Mouse (Mus musculus) stomach, embryonic 16.5 days (tissue): ENCODE results near the gene Unc93b1. TPM values are rescaled to one million over a fixed set of nuclear protein-coding genes. Genes with fewer than 3 reads are reported as not detected.
A peak's percentile ranks its signal among the peaks of the same experiment; 100 is the strongest.
"Not testable (repeated sequence)": the region's sequence is repeated elsewhere in the genome, so short reads cannot be mapped to it uniquely, and the experiment has no call there.

Source experiments
- ATAC-seq: fragments of 200-750 bp; cut with Nextera tagmentation; 2 replicates; pipeline ENCODE4 v1.8.0; 2017; ENCODE audit warnings: moderate number of reproducible peaks, moderate TSS enrichment; ENCODE audit not compliant: insufficient read depth, low FRiP score
- H3K27ac ChIP-seq: fragments of 300-500 bp; sonication (generic); 2 replicates; pipeline ENCODE4 v1.5.1; 2014; ENCODE audit warnings: low read length
- H3K27me3 ChIP-seq: fragments of 300-500 bp; sonication (generic); 2 replicates; pipeline ENCODE4 v1.6.1; 2014; ENCODE audit warnings: low read length, control low read depth, mixed read lengths; ENCODE audit not compliant: control insufficient read depth, insufficient read depth
- H3K36me3 ChIP-seq: fragments of 300-500 bp; sonication (generic); 2 replicates; pipeline ENCODE4 v1.6.1; 2014; ENCODE audit warnings: low read length; ENCODE audit not compliant: control insufficient read depth, insufficient read depth
- H3K4me1 ChIP-seq: fragments of 300-500 bp; sonication (generic); 2 replicates; pipeline ENCODE4 v1.6.1; 2014; ENCODE audit warnings: low read length, control low read depth, mixed read lengths; ENCODE audit not compliant: control insufficient read depth, insufficient read depth
- H3K4me2 ChIP-seq: fragments of 300-500 bp; sonication (generic); 2 replicates; pipeline ENCODE4 v1.6.1; 2014; ENCODE audit warnings: low read depth, low read length, mixed read lengths
- H3K4me3 ChIP-seq: fragments of 300-500 bp; sonication (generic); replicated peaks from 2 replicates; pipeline ENCODE4 v1.5.1; 2014; ENCODE audit warnings: mild to moderate bottlenecking, low read length
- H3K9ac ChIP-seq: fragments of 300-500 bp; sonication (generic); 2 replicates; pipeline ENCODE4 v1.6.1; 2014; ENCODE audit warnings: low read length
- H3K9me3 ChIP-seq: fragments of 300-500 bp; sonication (generic); replicated peaks from 2 replicates; pipeline ENCODE4 v1.6.1; 2016; ENCODE audit warnings: low read length, control low read depth; ENCODE audit not compliant: control insufficient read depth
- WGBS: fragments of 180-500 bp; shearing (Covaris S2); extraction: QIAGEN DNeasy Blood & Tissue Kit; methylation state at CpG from one replicate; pipeline ENCODE4 v1.1.7; 2014; 5-methylcytosine and 5-hydroxymethylcytosine counted together
- polyA plus RNA-seq: library from polyadenylated mRNA; unstranded; fragments of >200 nt; fragmentation: Nextera tagmentation; extraction: Ambion mirVana; gene quantifications from 2 replicates; pipeline ENCODE4 v1.2.1, GENCODE M21; 2015

Gene Unc93b1
- polyA plus RNA-seq, 1 experiment from 2014 or later, result 29.9 TPM

DNA sequence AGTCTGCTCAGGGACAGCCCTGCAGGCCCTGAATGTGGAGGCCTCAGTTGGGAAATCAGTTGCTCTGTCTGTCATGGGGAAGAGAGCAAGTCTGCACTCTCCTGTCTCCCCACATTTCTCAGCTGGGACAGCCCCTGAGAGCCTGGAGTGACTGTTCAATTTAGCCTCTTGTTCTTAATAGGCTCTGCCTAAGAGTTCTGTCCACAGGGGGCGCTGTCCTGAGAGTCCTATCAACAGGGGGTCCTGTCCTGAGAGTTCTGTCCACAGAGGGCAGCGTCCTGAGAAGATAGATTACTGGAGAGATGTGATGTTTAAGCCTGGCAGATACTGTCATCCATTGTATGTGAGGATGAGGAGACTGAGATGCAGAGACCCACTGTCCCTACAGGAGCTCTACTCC lies 27.5 kb downstream of the Unc93b1 start:
- no peak for ATAC-seq
- Histone ChIP-seq H3K27me3 (no peaks in the 10 kb centered on the region), H3K27ac (no peak overlapping the region), H3K9me3 (no peaks in the 10 kb centered on the region), H3K4me2 (no peak overlapping the region), H3K36me3 (no peaks in the 10 kb centered on the region), H3K4me3 (no peak overlapping the region), H3K4me1 (no peaks in the 10 kb centered on the region), H3K9ac (no peak overlapping the region)
- WGBS, result 13% methylated on average over 2 of the region's 2 CpGs

DNA sequence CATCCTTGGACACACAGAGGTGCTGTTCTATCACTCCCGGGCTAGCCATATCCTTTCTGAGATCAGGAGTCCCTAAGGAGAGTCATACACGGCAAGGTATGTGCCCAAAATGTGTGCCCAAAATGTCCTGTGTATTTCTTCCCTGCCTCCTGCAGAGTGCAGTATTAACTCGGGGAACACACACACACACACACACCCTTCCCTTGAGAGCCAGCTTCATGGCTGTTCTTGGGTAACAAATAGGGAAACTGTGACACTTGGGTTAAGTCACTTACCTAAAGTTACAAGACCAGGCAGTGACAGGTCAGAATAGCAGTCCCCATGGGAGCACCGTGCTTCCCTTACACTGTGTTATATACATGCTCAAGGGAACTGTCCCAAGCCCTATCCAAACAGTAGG lies 29.0 kb downstream of the Unc93b1 start:
- Histone ChIP-seq H3K27me3 (no peaks in the 10 kb centered on the region), H3K36me3 (no peaks in the 10 kb centered on the region), H3K27ac (no peak overlapping the region), H3K4me1 (no peaks in the 10 kb centered on the region), H3K9ac (no peak overlapping the region), H3K4me3 (no peak overlapping the region), H3K9me3 (no peaks in the 10 kb centered on the region), H3K4me2 (no peak overlapping the region)
- no peak for ATAC-seq
- 63% methylated on average over 4 of the region's 4 CpGs for WGBS

DNA sequence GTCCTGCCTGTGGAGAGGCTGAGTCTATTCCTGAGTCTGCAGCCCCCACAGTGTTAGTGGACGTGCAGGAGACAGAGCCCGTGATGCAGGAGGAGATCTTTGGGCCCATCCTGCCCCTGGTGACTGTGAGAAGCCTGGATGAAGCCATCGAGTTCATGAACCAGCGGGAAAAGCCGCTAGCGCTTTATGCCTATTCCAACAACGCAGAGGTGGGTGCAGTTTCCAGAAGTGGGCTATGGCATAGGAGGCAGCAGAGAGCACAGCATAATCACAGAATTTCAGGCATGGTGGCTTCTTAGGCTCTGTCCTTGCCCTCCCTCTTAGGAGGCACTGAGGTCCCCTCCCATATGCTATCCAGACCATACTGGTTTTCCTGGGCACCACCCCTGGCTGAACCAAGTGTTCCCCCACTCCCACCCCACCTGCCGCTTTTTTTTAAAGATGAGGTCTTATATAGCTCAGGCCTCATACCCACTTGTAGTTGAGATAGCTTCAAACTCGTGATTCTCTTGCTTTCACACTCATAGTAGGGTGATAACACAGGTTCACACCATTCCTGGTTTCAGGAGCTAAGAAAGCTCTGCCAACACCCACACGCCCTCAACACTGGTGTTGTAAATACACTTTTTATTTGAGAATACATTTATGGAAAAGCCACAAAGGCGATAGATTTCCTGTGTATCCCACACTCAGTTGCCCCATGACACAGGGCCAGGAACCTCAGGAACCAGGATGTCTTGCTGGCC lies 31.5 kb downstream of the Unc93b1 start:
- Histone ChIP-seq H3K27ac (no peak overlapping the region), H3K4me3 (no peak overlapping the region), H3K9me3 (no peaks in the 10 kb centered on the region), H3K27me3 (no peaks in the 10 kb centered on the region), H3K4me1 (peaks cover 4% of the 10 kb centered on the region; the same call in 1 of the 2 replicates), H3K4me2 (no peak overlapping the region), H3K36me3 (no peaks in the 10 kb centered on the region), H3K9ac (no peak overlapping the region)
- WGBS, result 70% methylated on average over 11 of the region's 11 CpGs
- ATAC-seq, result no peak

DNA sequence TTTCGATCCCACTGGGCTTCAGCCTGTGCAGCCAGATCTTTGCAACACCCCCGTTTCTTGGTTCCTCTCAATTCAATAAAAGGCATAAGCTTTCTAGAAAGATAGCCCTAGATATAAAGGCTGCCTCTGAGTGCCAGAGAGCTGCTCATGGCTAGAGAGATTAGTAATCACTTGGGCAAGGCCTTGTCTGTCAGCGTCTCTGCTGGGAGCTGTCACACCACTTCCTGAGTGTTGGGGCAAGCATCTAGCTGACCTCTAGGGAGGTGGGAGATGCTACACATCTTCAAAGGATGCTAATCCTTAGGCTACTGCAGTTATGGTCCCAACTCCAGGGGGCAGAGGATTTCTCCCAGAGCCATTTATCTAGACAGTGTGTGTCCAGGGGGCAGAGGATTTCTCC lies 32.3 kb downstream of the Unc93b1 start:
- Histone ChIP-seq H3K9me3 (no peaks in the 10 kb centered on the region), H3K4me1 (peaks cover 4% of the 10 kb centered on the region; the same call in 1 of the 2 replicates), H3K27ac (no peak overlapping the region), H3K27me3 (no peaks in the 10 kb centered on the region), H3K36me3 (no peaks in the 10 kb centered on the region), H3K9ac (no peak overlapping the region), H3K4me3 (no peak overlapping the region), H3K4me2 (no peak overlapping the region)
- ATAC-seq, result no peak
- 56% methylated on average over 3 of the region's 3 CpGs for WGBS

DNA sequence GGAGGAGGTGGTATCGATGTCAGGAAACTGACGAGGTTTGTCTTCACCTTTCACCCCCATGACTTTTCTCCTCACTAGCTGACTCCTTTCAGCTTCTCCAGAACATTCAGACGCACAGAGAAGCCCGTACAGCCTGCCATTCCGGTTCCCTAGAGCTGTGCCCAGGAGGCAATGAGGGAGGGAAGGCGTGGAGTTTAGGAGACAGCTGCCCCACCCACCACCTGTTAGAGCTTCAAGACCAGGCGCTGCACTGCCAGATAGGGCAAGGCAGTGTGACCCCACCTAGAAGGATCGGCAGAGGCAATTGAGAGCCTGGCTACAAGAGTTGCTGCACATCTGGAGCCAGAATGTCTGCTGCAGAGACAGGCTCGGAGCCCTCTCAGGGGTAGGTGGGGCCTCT lies 37.2 kb downstream of the Unc93b1 start, which contains the start of gene Aldh3b2:
TSS of gene Aldh3b2 (plus strand) at position 100 of the 400 bp plus-strand sequence.
- Histone ChIP-seq H3K27me3 (no peaks in the 10 kb centered on the region), H3K4me1 (peaks cover 4% of the 10 kb centered on the region; the same call in 1 of the 2 replicates), H3K9ac (0 out of 2 replicates have a peak within 1 kb of the TSS, but pooled peaks have one; percentile 43), H3K4me2 (peak within 1 kb of the TSS; percentile 17; the same call in 1 of the 2 replicates), H3K27ac (peak within 1 kb of the TSS; percentile 40), H3K9me3 (no peaks in the 10 kb centered on the region), H3K36me3 (no peaks in the 10 kb centered on the region), H3K4me3 (peak within 1 kb of the TSS; percentile 3)
- WGBS, result 26% methylated on average over 9 of the region's 9 CpGs
- ATAC-seq, result peak; percentile 87; the same call in 1 of the 2 replicates

DNA sequence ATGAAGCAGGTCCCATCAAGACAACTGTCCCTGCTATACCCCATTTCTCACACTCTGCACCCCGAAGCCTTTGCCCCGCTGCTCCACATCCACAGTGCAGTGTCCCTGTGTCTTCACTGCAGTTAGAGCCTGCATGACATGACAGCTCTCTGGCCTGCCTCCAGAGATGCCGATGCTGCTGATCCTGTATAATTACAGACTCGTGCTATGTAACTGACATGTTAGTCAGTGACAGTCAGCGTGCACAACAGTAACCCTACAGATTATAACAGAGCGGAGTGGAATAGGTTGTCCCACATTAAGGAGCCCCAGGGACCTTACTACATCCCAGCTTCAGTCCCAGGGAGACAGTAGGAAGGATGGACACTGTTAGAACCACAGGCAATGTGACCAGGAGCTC lies 39.6 kb downstream of the Unc93b1 start:
- not testable (repeated sequence) for H3K9ac ChIP-seq, H3K36me3 ChIP-seq, H3K27ac ChIP-seq, H3K9me3 ChIP-seq, H3K4me3 ChIP-seq, H3K4me2 ChIP-seq, H3K27me3 ChIP-seq, ATAC-seq, H3K4me1 ChIP-seq
- WGBS, result 76% methylated on average over 6 of the region's 6 CpGs

DNA sequence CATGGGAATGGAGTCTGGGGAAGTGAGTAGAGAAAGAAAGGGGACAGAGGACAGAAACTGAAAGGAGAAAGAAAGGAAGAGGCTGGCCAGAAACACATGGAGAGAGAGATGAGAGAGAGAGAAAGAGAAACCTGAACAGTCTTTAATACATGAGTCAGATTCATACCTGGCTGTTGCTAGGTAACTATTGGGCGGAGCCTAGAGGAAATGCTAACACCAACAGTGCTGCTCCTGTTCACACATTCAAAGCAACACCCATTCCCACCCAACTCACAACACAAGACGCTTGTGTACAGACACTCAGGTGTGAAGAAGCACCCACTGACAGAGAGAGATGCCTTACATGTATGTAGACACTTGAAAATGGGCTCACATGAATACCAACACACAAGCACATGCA lies 40.9 kb downstream of the Unc93b1 start:
- 61% methylated on average over 2 of the region's 2 CpGs for WGBS
- H3K27ac ChIP-seq, result no peak overlapping the region; the same call in 1 of the 2 replicates
- H3K9ac ChIP-seq, result no peak overlapping the region
- no peak overlapping the region for H3K4me2 ChIP-seq
- no peaks in the 10 kb centered on the region for H3K27me3 ChIP-seq
- no peaks in the 10 kb centered on the region for H3K9me3 ChIP-seq
- no peak overlapping the region for H3K4me3 ChIP-seq
- no peak for ATAC-seq
- H3K4me1 ChIP-seq, result 0 out of 2 replicates have a peak, but pooled peaks cover 2% of the 10 kb centered on the region
- no peaks in the 10 kb centered on the region for H3K36me3 ChIP-seq

DNA sequence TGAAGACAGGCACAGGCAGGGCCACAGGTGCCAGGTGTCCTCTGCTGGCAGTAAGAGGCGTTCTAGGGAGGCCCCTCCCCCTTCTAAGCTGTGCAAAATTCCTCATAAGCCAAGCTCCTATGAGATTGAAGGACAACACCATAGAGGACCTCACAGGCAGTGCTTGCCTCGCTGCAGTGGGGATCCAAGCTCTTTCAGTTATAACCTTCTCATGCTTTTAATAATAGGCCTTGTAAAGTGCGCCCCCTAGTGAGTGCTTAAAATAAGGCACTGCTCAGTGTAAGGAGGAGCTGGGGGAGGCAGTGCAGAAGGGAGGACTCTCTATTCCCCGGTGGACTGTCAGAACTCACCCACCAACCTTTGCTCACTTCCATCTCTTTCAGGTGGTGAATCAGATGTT lies 45.3 kb downstream of the Unc93b1 start:
- WGBS, result 11% methylated on average over 4 of the region's 4 CpGs
- no peaks in the 10 kb centered on the region for H3K36me3 ChIP-seq
- H3K4me1 ChIP-seq, result 0 out of 2 replicates have a peak, but pooled peaks cover 2% of the 10 kb centered on the region
- no peak overlapping the region for H3K4me2 ChIP-seq
- H3K9me3 ChIP-seq, result no peaks in the 10 kb centered on the region
- H3K27ac ChIP-seq, result no peak overlapping the region
- no peak overlapping the region; the same call in 1 of the 2 replicates for H3K9ac ChIP-seq
- no peak overlapping the region for H3K4me3 ChIP-seq
- ATAC-seq, result peak; percentile 74
- no peaks in the 10 kb centered on the region for H3K27me3 ChIP-seq

DNA sequence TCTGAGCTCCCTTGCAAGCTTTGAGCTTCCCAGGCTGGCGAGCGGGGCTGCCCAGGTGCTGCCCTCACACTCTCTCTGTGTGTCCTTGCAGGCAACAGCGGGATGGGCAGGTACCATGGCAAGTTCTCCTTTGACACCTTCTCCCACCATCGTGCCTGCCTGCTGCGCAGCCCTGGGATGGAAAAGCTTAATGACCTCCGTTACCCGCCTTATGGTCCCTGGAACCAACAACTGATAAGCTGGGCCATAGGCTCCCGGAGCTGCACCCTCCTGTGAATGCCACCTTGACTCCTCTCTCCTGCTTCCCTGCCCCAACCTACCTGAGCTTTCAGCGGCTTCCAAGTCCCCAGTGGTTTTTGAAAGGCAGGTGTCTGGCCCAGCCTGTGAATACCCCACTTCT lies 45.9 kb downstream of the Unc93b1 start:
- Histone ChIP-seq H3K36me3 (no peaks in the 10 kb centered on the region), H3K4me3 (no peak overlapping the region), H3K9me3 (no peaks in the 10 kb centered on the region), H3K4me1 (peaks cover 3% of the 10 kb centered on the region; the same call in 1 of the 2 replicates), H3K27me3 (no peaks in the 10 kb centered on the region), H3K9ac (no peak overlapping the region), H3K4me2 (no peak overlapping the region), H3K27ac (no peak overlapping the region)
- WGBS, result 69% methylated on average over 9 of the region's 9 CpGs
- no peak for ATAC-seq
